Mouse (Mus musculus) stomach, postnatal 0 days (tissue): ENCODE data around the gene Guca2a.

Source experiments
- CTCF ChIP-seq: IDR thresholded peaks from 2 replicates; pipeline ENCODE4 v1.5.1; 2016; ENCODE audit warnings: antibody characterized with exemption, low read depth, mild to moderate bottlenecking, moderate library complexity
- EP300 ChIP-seq: optimal IDR thresholded peaks from 2 replicates; pipeline ENCODE3; 2016; ENCODE audit warnings: antibody characterized with exemption

DNA sequence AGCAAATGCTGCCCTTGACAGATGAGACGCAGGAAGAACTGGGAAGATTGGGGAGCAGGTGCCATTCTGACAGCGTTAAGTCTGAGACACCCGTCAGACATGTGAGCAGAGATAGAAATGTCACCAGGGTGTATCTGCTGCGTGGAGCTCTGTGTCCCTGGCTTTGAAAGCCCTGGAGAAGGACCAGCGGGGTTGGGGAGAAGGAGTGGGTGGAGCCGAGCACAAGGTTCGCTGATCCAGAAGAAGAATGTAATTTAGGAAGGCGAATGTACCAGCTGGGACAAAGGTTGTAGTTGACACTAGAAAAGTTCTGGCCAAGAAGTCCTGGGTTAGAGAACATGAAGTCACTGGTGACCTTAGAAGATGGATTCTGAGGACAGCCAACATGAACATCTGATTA, 28.6 kb downstream of the Guca2a start:
- no peak for TF ChIP-seq EP300
- TF ChIP-seq CTCF, result no peak
